Mouse (Mus musculus): ENCODE measurements around the gene Nr5a1. TPM values are rescaled to one million over a fixed set of nuclear protein-coding genes. Genes with fewer than 3 reads are reported as not detected.

Gene Nr5a1
- polyA plus RNA-seq, 1 experiment from 2014 or later, result not detected

DNA sequence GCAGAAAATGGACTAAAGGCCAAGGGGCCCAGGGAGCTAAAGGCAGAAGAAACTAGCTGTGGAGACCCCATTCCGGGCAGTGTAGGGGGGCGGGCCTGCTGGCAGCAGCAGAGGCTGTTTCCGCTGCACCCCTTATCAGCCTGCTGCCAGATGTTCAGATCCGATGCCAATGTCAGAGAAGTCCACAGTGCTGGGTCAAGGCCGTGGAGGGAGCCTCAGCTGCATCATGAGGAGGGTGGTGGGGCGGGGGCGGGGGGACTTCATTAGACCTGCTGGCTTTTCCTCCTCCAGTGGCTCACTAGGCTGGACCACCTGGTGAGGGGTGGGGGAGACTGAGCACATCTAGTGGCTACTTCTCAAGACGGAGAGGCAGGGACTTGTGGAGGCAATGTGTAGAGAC, 4.3 kb upstream of the Nr5a1 start:
- Histone ChIP-seq H3K4me2 (no peak overlapping the region), H3K4me3 (no peak overlapping the region), H3K27me3 (replicated peaks) (peaks cover 37% of the 10 kb centered on the region), H3K9ac (no peak overlapping the region), H3K4me1 (peaks cover 17% of the 10 kb centered on the region), H3K36me3 (no peaks in the 10 kb centered on the region), H3K27ac (replicated peaks) (no peak overlapping the region), H3K9me3 (no peaks in the 10 kb centered on the region)
- WGBS, result 44% methylated on average over 8 of the region's 8 CpGs
- ATAC-seq (ENCODE audit: extremely low read depth, insufficient number of reproducible peaks, low FRiP score, low TSS enrichment), result no peak

GRCm38 (mm10) chr2:38717436-38717835, 3.1 kb upstream of the Nr5a1 start:
- Histone ChIP-seq H3K9ac (no peak overlapping the region), H3K4me2 (no peak overlapping the region), H3K27ac (replicated peaks) (no peak overlapping the region), H3K4me3 (no peak overlapping the region), H3K27me3 (replicated peaks) (peaks cover 49% of the 10 kb centered on the region), H3K9me3 (no peaks in the 10 kb centered on the region), H3K36me3 (no peaks in the 10 kb centered on the region), H3K4me1 (peaks cover 17% of the 10 kb centered on the region)
- no peak for ATAC-seq (ENCODE audit: extremely low read depth, insufficient number of reproducible peaks, low FRiP score, low TSS enrichment)
- 61% methylated on average over 2 of the region's 2 CpGs for WGBS

- H3K9me3 ChIP-seq, result no peaks in the 10 kb centered on the region
- peaks cover 25% of the 10 kb centered on the region for H3K4me1 ChIP-seq
- no peak for ATAC-seq (ENCODE audit: extremely low read depth, insufficient number of reproducible peaks, low FRiP score, low TSS enrichment)
- no peak overlapping the region for H3K4me2 ChIP-seq
- peaks cover 81% of the 10 kb centered on the region for H3K27me3 ChIP-seq (replicated peaks)
- no peak overlapping the region for H3K27ac ChIP-seq (replicated peaks)
- 68% methylated on average over 3 of the region's 3 CpGs for WGBS
- no peak overlapping the region for H3K9ac ChIP-seq
- H3K36me3 ChIP-seq, result no peaks in the 10 kb centered on the region
- no peak overlapping the region for H3K4me3 ChIP-seq
These were observed 746 bp downstream of the Nr5a1 start for GRCm38 (mm10) chr2:38713596-38713995.

- no peak overlapping the region for H3K4me2 ChIP-seq
- no peak overlapping the region for H3K9ac ChIP-seq
- peaks cover 88% of the 10 kb centered on the region for H3K27me3 ChIP-seq (replicated peaks)
- H3K4me3 ChIP-seq, result no peak overlapping the region
- ATAC-seq (ENCODE audit: extremely low read depth, insufficient number of reproducible peaks, low FRiP score, low TSS enrichment), result no peak
- peaks cover 21% of the 10 kb centered on the region for H3K4me1 ChIP-seq
- no peaks in the 10 kb centered on the region for H3K9me3 ChIP-seq
- WGBS, result 43% methylated on average over 11 of the region's 11 CpGs
- H3K27ac ChIP-seq (replicated peaks), result no peak overlapping the region
- no peaks in the 10 kb centered on the region for H3K36me3 ChIP-seq
These were observed 1.6 kb downstream of the Nr5a1 start for GRCm38 (mm10) chr2:38712769-38713125.

DNA sequence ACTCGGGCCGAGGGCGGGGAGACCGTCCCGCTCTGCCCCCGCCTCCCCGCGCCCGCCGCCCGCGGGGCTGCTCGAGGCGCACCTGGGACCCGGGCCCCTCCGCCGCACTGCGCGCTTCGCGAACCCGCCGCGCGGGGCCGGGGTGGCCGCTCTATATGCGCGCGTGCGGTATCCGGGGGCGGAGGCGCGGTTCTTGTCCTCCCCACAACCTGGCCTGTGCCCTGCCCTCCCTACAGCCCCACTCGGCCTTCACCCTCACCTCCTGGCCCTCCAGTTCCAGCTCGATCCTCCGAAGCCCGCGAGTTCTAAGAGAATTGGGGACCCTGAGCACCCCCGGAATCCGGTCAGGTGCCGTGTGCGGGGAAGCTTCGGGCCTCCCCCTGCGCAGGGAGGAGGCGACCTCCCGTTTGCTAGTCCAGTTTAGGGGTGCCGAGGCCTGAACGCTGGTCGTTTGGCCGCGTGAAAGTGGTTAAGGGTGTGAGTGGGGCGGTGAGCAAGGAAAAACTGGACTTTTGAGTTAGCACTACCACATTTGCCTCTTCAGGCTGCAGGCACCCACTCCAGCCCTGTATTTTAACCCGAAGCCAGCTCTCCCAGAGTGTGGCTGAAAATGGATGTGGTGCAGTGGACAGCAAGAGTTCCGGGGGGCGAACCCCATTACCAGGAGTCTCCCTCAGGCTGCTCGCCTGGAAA, 2.1 kb downstream of the Nr5a1 start:
- Histone ChIP-seq H3K4me2 (peak overlapping the region; percentile 63), H3K36me3 (no peaks in the 10 kb centered on the region), H3K4me3 (peak overlapping the region; percentile 48), H3K4me1 (peaks cover 21% of the 10 kb centered on the region), H3K9me3 (no peaks in the 10 kb centered on the region), H3K27me3 (replicated peaks) (peaks cover 89% of the 10 kb centered on the region), H3K9ac (0 out of 2 replicates have a peak overlapping the region, but pooled peaks have one; percentile 40), H3K27ac (replicated peaks) (no peak overlapping the region)
- ATAC-seq (ENCODE audit: extremely low read depth, insufficient number of reproducible peaks, low FRiP score, low TSS enrichment), result no peak
- 6% methylated on average over 46 of the region's 58 CpGs for WGBS

DNA sequence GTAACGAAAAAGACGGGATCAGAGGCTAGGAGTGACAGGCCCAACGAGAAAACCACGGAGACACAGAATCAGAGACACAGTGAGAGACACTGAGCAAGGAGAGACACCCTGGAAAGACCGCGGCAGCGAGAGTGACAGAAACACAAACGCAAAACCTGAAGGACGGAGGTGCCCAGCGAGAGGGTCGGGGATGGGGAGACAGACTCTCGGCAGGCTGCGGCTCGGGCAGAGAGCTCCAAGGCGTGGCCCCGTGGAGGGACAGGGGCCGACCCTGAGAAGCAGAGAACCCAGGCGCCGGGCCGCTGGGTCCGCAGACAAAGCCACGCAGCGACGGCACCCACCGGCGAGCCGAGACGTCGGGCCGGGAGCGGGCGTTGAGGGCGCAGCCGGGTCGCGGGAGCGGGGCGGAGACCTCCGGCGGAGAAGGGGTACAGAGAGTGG, 2.9 kb downstream of the Nr5a1 start:
- H3K9ac ChIP-seq, result 0 out of 2 replicates have a peak overlapping the region, but pooled peaks have one; percentile 40
- under 1% methylated on average over 40 of the region's 40 CpGs for WGBS

DNA sequence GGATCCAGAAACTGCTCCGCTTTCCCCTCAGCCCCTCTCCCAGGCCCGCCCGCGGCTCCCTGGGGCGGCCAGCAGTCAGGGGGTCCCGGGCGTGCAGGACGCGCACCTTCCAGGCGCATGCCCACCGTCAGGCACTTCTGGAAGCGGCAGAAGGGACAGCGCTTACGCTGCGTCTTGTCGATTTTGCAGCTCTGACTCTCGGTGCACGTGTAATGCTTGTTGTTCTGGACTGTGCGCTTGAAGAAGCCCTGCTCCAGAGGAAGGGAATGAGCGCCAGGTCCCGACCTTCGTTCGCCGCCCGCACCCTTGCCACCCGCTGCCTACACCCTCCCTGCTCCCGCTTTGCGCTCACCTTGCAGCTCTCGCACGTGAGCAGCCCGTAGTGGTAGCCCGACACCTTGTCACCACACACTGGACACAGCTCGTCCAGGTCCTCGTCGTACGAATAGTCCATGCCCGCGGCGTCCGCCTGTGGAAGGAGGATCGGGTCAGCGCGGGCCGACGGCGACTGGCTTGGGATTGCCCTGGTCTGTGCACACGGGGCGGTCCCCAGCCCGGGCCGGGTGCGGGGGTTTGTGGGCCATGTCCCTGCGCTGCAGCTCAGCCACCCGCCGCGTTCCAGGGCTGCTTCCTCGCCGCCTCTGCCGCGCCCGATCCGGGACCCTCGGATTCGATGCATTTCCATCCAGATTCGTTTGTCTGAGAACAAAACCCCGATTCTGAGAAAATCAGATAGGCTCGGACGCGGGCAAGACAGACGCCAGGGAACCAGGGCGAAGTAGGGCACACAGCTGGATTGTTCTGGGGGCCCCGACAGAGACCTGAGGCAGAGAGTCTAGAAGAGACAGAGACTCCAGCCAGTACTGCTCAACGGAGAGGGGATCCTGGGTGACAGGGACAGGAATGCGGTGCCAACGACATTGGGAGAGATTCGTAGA, 3.8 kb downstream of the Nr5a1 start:
- peak overlapping the region; percentile 16; the same call in 1 of the 2 replicates for H3K9ac ChIP-seq
- ATAC-seq (ENCODE audit: extremely low read depth, insufficient number of reproducible peaks, low FRiP score, low TSS enrichment), result no peak

More for the DNA sequence above, 2.9 kb downstream of the Nr5a1 start:
- H3K27ac ChIP-seq (replicated peaks), result no peak overlapping the region
- H3K36me3 ChIP-seq, result no peaks in the 10 kb centered on the region
- peaks cover 97% of the 10 kb centered on the region for H3K27me3 ChIP-seq (replicated peaks)
- peaks cover 21% of the 10 kb centered on the region for H3K4me1 ChIP-seq
- H3K9me3 ChIP-seq, result no peaks in the 10 kb centered on the region
- peak overlapping the region; percentile 48 for H3K4me3 ChIP-seq
- ATAC-seq (ENCODE audit: extremely low read depth, insufficient number of reproducible peaks, low FRiP score, low TSS enrichment), result no peak
- peak overlapping the region; percentile 63 for H3K4me2 ChIP-seq

DNA sequence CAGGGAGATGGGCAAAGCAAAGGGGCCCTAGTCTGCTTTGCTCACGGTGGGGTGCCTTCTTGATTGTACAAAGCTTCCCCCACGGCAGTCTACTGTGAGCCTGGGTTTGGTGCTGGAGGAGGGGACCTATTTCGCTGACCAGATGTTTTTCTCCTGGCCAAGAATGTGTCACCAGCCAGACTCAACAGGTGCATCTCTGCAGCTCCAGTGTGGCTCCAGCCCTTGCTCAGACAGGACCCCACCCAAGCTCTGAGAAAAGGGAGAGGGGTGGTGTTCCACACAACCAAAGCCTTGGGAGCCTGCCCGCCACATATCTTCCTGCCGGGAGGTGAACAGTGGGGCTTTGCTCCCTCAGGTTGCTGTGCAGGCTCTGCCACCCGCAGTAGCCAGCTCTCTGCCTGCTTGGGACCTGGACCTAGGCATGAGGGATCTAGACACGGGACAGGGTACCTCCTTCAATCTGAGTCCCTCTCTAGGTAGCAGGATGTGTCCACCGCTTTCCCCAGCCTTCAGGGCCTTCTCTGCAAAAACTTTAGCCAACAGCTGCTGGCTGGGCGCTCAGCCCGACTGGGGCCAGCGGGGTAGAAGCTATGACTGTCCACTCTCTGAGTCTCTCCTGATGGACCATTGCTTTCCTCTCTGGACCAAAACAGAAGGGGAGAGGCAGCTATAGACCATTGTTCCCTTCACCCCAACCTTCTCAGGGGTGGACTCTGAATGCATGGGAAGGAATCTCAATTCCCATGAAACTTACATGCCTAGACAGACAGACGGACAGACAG, 5.2 kb downstream of the Nr5a1 start:
- Histone ChIP-seq H3K9ac (no peak overlapping the region), H3K27ac (replicated peaks) (no peak overlapping the region), H3K4me3 (no peak overlapping the region), H3K27me3 (replicated peaks) (peaks cover 100% of the 10 kb centered on the region), H3K4me1 (peaks cover 21% of the 10 kb centered on the region), H3K36me3 (no peaks in the 10 kb centered on the region), H3K9me3 (no peaks in the 10 kb centered on the region), H3K4me2 (no peak overlapping the region)
- no peak for ATAC-seq (ENCODE audit: extremely low read depth, insufficient number of reproducible peaks, low FRiP score, low TSS enrichment)
- 26% methylated on average over 12 of the region's 12 CpGs for WGBS

More for the DNA sequence above, 3.8 kb downstream of the Nr5a1 start:
- Histone ChIP-seq H3K27ac (replicated peaks) (no peak overlapping the region), H3K4me2 (peak overlapping the region; percentile 60), H3K4me3 (peak overlapping the region; percentile 48), H3K4me1 (peaks cover 21% of the 10 kb centered on the region), H3K9me3 (no peaks in the 10 kb centered on the region), H3K36me3 (no peaks in the 10 kb centered on the region), H3K27me3 (replicated peaks) (peaks cover 99% of the 10 kb centered on the region)
- 1% methylated on average over 75 of the region's 75 CpGs for WGBS

DNA sequence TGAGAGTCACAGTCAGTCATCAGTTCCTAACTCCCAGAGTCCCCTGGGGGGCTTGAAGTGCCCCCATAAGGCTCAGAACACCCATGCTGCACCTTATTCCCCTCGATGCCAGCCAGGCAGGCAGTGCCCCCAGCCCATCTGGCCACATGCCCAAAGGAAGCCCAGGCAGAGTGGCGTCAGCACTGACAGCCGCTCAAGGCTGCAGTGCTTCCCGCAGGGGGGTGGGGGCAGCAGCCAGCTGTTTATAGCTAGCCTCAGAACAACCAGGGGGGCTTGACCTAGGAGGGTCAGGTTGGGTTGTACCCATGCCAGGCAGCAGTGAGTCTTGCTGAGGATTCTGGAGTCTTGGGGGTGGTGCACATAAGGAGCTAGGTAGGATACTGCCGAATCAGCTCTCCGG, 7.7 kb downstream of the Nr5a1 start:
- Histone ChIP-seq H3K27me3 (replicated peaks) (peaks cover 99% of the 10 kb centered on the region), H3K4me1 (peaks cover 15% of the 10 kb centered on the region), H3K36me3 (no peaks in the 10 kb centered on the region), H3K4me2 (no peak overlapping the region), H3K9ac (no peak overlapping the region), H3K27ac (replicated peaks) (no peak overlapping the region), H3K4me3 (no peak overlapping the region), H3K9me3 (no peaks in the 10 kb centered on the region)
- ATAC-seq (ENCODE audit: extremely low read depth, insufficient number of reproducible peaks, low FRiP score, low TSS enrichment), result no peak
- 29% methylated on average over 6 of the region's 6 CpGs for WGBS

DNA sequence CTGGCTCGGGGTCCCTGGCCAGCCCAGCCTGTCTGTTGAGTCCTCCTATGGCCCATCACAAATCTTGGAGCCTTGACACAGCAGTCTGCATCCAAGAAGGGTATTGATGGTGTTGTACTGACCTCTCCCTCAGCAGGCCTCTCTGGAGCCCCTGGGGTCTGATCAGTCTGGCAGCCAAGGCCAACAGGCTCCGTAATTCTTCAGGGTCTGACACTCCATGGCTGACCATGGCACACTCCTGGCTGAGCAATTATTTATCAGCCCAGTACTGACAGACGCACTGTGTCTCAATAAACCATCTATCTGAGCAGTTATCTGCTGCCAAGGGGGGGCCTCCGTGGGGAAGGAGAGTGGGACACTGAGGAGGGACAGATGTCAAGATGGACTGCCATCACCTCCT, 9.3 kb downstream of the Nr5a1 start:
- no peak overlapping the region for H3K9ac ChIP-seq
- peaks cover under 1% of the 10 kb centered on the region; the same call in 1 of the 2 replicates for H3K4me1 ChIP-seq
- ATAC-seq (ENCODE audit: extremely low read depth, insufficient number of reproducible peaks, low FRiP score, low TSS enrichment), result no peak
- peaks cover 97% of the 10 kb centered on the region for H3K27me3 ChIP-seq (replicated peaks)
- no peak overlapping the region for H3K27ac ChIP-seq (replicated peaks)
- no peak overlapping the region for H3K4me2 ChIP-seq
- no peaks in the 10 kb centered on the region for H3K9me3 ChIP-seq
- 58% methylated on average over 4 of the region's 4 CpGs for WGBS
- H3K4me3 ChIP-seq, result no peak overlapping the region
- H3K36me3 ChIP-seq, result no peaks in the 10 kb centered on the region

- no peak overlapping the region for H3K9ac ChIP-seq
- no peak overlapping the region for H3K27ac ChIP-seq (replicated peaks)
- no peak overlapping the region for H3K4me2 ChIP-seq
- H3K27me3 ChIP-seq (replicated peaks), result peaks cover 97% of the 10 kb centered on the region
- no peak overlapping the region for H3K4me3 ChIP-seq
- H3K9me3 ChIP-seq, result no peaks in the 10 kb centered on the region
- H3K4me1 ChIP-seq, result no peaks in the 10 kb centered on the region
- ATAC-seq (ENCODE audit: extremely low read depth, insufficient number of reproducible peaks, low FRiP score, low TSS enrichment), result no peak
- H3K36me3 ChIP-seq, result no peaks in the 10 kb centered on the region
- WGBS, result 69% methylated on average over 9 of the region's 9 CpGs
These were observed 10.0 kb downstream of the Nr5a1 start for GRCm38 (mm10) chr2:38704336-38704735.
